Mouse (Mus musculus): ENCODE data around the gene Cldn20.

Cldn20 gene

DNA sequence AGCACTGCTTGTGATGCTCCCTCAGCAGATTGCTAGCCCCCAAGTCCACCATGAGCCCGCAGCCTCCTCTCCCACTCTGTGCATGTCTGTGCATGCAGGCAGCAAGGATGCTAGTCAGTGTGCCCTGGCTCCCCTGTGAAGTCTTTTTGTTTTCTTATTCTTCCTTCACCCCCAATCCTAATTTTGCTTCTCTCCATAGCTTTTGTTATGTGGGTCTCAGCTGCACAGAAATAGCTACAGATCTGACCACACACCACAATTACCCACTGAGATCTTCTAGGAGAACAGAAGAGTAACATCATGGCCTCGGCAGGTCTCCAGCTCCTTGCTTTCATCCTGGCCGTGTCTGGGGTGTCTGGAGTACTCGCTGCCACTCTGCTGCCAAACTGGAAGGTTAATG, at the start of gene Cldn20:
Gene Cldn20 (plus strand): TSS at position 301 of the 400 bp plus-strand sequence.
- TF ChIP-seq POU5F1 (IDR thresholded peaks at IDR 0.05; ENCODE audit: borderline replicate concordance, low read length) (no peak), NANOG (IDR thresholded peaks at IDR 0.05; ENCODE audit: borderline replicate concordance, low read length) (no peak), CTCF (conservative IDR thresholded peaks at IDR 0.05; ENCODE audit: low read length) (no peak)
- Histone ChIP-seq H3K4me1 (replicated peaks; ENCODE audit: low read depth, low read length) (peaks cover 29% of the 10 kb centered on the region), H3K27me3 (ENCODE audit: insufficient read depth, low read length) (no peaks in the 10 kb centered on the region), H3K9me3 (ENCODE audit: low read length) (no peaks in the 10 kb centered on the region), H3K36me3 (ENCODE audit: insufficient read depth, low read length) (peaks cover 38% of the 10 kb centered on the region), H3K4me3 (replicated peaks; ENCODE audit: low read length) (no peak within 1 kb of the TSS)

DNA sequence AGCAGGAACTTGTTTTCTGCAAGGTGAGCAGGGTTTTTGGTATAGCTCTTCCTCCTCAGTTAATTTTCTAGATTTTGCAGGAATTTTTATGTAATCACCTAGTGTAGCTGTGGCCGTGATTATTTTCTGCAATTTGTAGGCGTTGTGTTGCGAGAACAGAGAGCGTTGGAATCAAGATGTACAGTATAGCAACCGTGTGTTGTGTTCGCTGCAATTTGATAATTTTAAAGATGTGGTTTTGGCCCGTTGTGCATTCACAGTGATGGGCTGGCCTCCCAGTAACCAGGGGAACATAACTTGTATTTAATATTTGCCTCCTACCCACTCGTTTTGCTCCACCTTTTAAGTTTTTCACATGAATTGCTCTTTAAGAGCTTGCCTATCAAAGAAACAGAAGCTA, 49.3 kb upstream of the Cldn20 start:
- Histone ChIP-seq H3K9me3 (ENCODE audit: low read length) (no peaks in the 10 kb centered on the region), H3K4me1 (replicated peaks; ENCODE audit: low read depth, low read length) (no peaks in the 10 kb centered on the region), H3K36me3 (ENCODE audit: insufficient read depth, low read length) (no peaks in the 10 kb centered on the region), H3K27me3 (ENCODE audit: insufficient read depth, low read length) (no peaks in the 10 kb centered on the region), H3K4me3 (replicated peaks; ENCODE audit: low read length) (no peak overlapping the region)
- TF ChIP-seq NANOG (IDR thresholded peaks at IDR 0.05; ENCODE audit: borderline replicate concordance, low read length) (no peak), POU5F1 (IDR thresholded peaks at IDR 0.05; ENCODE audit: borderline replicate concordance, low read length) (no peak), CTCF (conservative IDR thresholded peaks at IDR 0.05; ENCODE audit: low read length) (no peak)

DNA sequence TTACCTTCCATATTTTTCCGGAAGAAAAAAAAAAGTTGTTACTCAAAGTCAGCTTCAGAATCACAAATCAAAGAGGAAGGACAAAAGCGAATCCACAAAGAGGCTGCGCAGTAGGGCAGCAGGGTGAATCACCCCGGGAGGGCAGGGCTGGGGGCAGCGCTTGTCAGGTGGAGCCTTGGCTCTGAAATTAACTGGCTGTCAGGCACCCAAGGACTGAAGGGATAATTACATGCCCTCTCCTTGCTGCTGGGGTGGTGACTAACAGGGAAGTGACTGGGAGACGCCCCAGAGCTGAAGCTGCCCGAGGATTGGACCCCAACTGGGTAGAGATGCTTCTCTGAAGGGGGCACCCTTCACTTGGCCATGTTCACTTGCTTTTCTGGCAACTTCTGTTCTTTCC, 46.5 kb upstream of the Cldn20 start:
- Histone ChIP-seq H3K36me3 (ENCODE audit: insufficient read depth, low read length) (no peaks in the 10 kb centered on the region), H3K4me3 (replicated peaks; ENCODE audit: low read length) (no peak overlapping the region), H3K9me3 (ENCODE audit: low read length) (no peaks in the 10 kb centered on the region), H3K4me1 (replicated peaks; ENCODE audit: low read depth, low read length) (no peaks in the 10 kb centered on the region), H3K27me3 (ENCODE audit: insufficient read depth, low read length) (no peaks in the 10 kb centered on the region)
- TF ChIP-seq POU5F1 (IDR thresholded peaks at IDR 0.05; ENCODE audit: borderline replicate concordance, low read length) = no peak

- Histone ChIP-seq H3K4me3 (replicated peaks; ENCODE audit: low read length) (no peak overlapping the region), H3K36me3 (ENCODE audit: insufficient read depth, low read length) (no peaks in the 10 kb centered on the region), H3K9me3 (ENCODE audit: low read length) (no peaks in the 10 kb centered on the region), H3K4me1 (replicated peaks; ENCODE audit: low read depth, low read length) (no peaks in the 10 kb centered on the region), H3K27me3 (ENCODE audit: insufficient read depth, low read length) (no peaks in the 10 kb centered on the region)
- no peak for TF ChIP-seq CTCF (conservative IDR thresholded peaks at IDR 0.05; ENCODE audit: low read length)
Observed at GRCm38 (mm10) chr17:3487211-3487610, 45.1 kb upstream of the Cldn20 start.

- Histone ChIP-seq H3K36me3 (ENCODE audit: insufficient read depth, low read length) (no peaks in the 10 kb centered on the region), H3K9me3 (ENCODE audit: low read length) (no peaks in the 10 kb centered on the region), H3K27me3 (ENCODE audit: insufficient read depth, low read length) (no peaks in the 10 kb centered on the region), H3K4me1 (replicated peaks; ENCODE audit: low read depth, low read length) (no peaks in the 10 kb centered on the region), H3K4me3 (replicated peaks; ENCODE audit: low read length) (no peak overlapping the region)
- no peak for TF ChIP-seq CTCF (conservative IDR thresholded peaks at IDR 0.05; ENCODE audit: low read length)
- no peak for TF ChIP-seq NANOG (IDR thresholded peaks at IDR 0.05; ENCODE audit: borderline replicate concordance, low read length)
- TF ChIP-seq POU5F1 (IDR thresholded peaks at IDR 0.05; ENCODE audit: borderline replicate concordance, low read length) = no peak
Observed at GRCm38 (mm10) chr17:3487721-3488601, 44.4 kb upstream of the Cldn20 start.

GRCm38 (mm10) chr17:3490216-3490895, 42.0 kb upstream of the Cldn20 start:
- no peaks in the 10 kb centered on the region for H3K36me3 ChIP-seq (ENCODE audit: insufficient read depth, low read length)
- H3K4me3 ChIP-seq (replicated peaks; ENCODE audit: low read length) = no peak overlapping the region
- TF ChIP-seq CTCF (conservative IDR thresholded peaks at IDR 0.05; ENCODE audit: low read length) (no peak), POU5F1 (IDR thresholded peaks at IDR 0.05; ENCODE audit: borderline replicate concordance, low read length) (no peak), NANOG (IDR thresholded peaks at IDR 0.05; ENCODE audit: borderline replicate concordance, low read length) (no peak)
- no peaks in the 10 kb centered on the region for H3K4me1 ChIP-seq (replicated peaks; ENCODE audit: low read depth, low read length)
- no peaks in the 10 kb centered on the region for H3K9me3 ChIP-seq (ENCODE audit: low read length)
- H3K27me3 ChIP-seq (ENCODE audit: insufficient read depth, low read length) = no peaks in the 10 kb centered on the region

DNA sequence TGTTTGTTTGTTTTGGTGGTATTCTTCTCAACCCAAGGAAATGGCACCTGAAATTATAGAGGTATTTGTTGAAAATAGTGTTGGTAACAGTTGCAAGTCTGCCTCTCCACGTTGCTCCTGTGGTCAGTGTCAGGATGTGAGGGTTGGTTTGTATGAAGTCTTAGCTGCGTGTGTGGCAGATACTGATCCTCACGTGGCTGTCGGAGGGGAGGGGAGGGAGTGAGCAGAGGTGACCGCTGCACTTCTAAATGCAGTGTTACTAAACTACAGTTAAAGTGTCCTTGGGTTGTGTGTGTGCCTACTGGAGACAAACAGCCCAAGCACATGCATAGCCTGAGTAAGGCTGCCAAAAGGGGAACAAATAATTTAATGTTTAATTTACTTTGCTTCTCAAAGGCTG, 41.3 kb upstream of the Cldn20 start:
- TF ChIP-seq NANOG (IDR thresholded peaks at IDR 0.05; ENCODE audit: borderline replicate concordance, low read length) = no peak
- TF ChIP-seq POU5F1 (IDR thresholded peaks at IDR 0.05; ENCODE audit: borderline replicate concordance, low read length) = no peak
- TF ChIP-seq CTCF (conservative IDR thresholded peaks at IDR 0.05; ENCODE audit: low read length) = no peak

DNA sequence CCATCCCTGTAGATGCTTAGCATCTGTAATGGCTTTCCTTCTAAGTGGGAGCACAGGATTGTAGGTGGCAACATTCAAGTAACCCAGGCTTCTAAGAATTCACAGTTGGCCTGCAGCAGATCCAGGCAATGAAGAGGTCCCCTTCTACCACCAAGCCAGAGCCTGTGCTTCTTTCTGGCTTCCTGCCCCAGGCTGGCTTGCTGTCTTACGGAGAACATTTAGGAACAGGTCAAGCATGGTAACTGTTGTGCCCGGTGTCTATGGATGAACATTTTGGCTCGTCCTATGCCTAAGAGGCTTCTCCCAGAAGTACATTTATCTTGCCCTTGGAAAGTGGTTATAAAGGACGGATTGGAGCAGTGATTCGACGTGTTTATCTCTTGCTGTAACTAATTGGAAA, 40.7 kb upstream of the Cldn20 start:
- H3K36me3 ChIP-seq (ENCODE audit: insufficient read depth, low read length) = no peaks in the 10 kb centered on the region
- no peak for TF ChIP-seq CTCF (conservative IDR thresholded peaks at IDR 0.05; ENCODE audit: low read length)
- TF ChIP-seq POU5F1 (IDR thresholded peaks at IDR 0.05; ENCODE audit: borderline replicate concordance, low read length) = no peak
- no peak for TF ChIP-seq NANOG (IDR thresholded peaks at IDR 0.05; ENCODE audit: borderline replicate concordance, low read length)
- H3K9me3 ChIP-seq (ENCODE audit: low read length) = no peaks in the 10 kb centered on the region
- H3K27me3 ChIP-seq (ENCODE audit: insufficient read depth, low read length) = no peaks in the 10 kb centered on the region
- no peak overlapping the region for H3K4me3 ChIP-seq (replicated peaks; ENCODE audit: low read length)
- no peaks in the 10 kb centered on the region for H3K4me1 ChIP-seq (replicated peaks; ENCODE audit: low read depth, low read length)

More for the DNA sequence above, 41.3 kb upstream of the Cldn20 start:
- Histone ChIP-seq H3K4me3 (replicated peaks; ENCODE audit: low read length) (no peak overlapping the region), H3K9me3 (ENCODE audit: low read length) (no peaks in the 10 kb centered on the region), H3K27me3 (ENCODE audit: insufficient read depth, low read length) (no peaks in the 10 kb centered on the region), H3K4me1 (replicated peaks; ENCODE audit: low read depth, low read length) (no peaks in the 10 kb centered on the region), H3K36me3 (ENCODE audit: insufficient read depth, low read length) (no peaks in the 10 kb centered on the region)

Data from E14TG2a.4 (cell line).